ENCODE assay signal across 23 mouse cellular contexts in genomic region chr8:110521851-110522250, GRCm38 (mm10).
DNase-seq lines count a peak whose midpoint lies in the region; TF ChIP-seq lines count a peak whose summit lies in the region.
"Had no signal": no experiment of that assay in that cellular context is flagged by ENCODE, and none has a peak within 500 bp of the region (broad histone marks: within the 10 kb centered on the region; RNA-seq: fewer than 3 reads in every experiment).

No protein-coding gene starts in this region.

- peak overlapping the region; percentile 26 for H3K27ac ChIP-seq in ES-E14 (ENCODE audit: insufficient read depth, low read depth, low read length, poor library complexity, severe bottlenecking)
- H3K27ac ChIP-seq in hindbrain, embryonic 10.5 days = no peak overlapping the region
- H3K27ac ChIP-seq: embryonic facial prominence, embryonic 10.5 days; embryonic facial prominence, embryonic 12.5 days; forebrain, embryonic 13.5 days; forebrain, embryonic 15.5 days had no signal

- in situ Hi-C loops in ES-E14 (cut with MboI; ENCODE audit: low sequenced_read_pairs in 2 of 2, unreplicated experiment in 2 of 2) = no loop called here

- no peaks in the 10 kb centered on the region for H3K36me3 ChIP-seq in ES-E14 (ENCODE audit: control insufficient read depth, insufficient read depth, low read length, poor library complexity, severe bottlenecking)
- no peaks in the 10 kb centered on the region for H3K36me3 ChIP-seq in hindbrain, embryonic 10.5 days
- H3K36me3 ChIP-seq: embryonic facial prominence, embryonic 10.5 days; embryonic facial prominence, embryonic 12.5 days; forebrain, embryonic 15.5 days had no signal

- H3K4me3 ChIP-seq in ES-E14 (ENCODE audit: insufficient read depth in 1 of 2, low read depth in 1 of 2, low read length in 2 of 2, poor library complexity in 1 of 2, severe bottlenecking in 1 of 2) = peak overlapping the region; percentile 28 to 29; a peak in 2 of 4 replicates
- H3K4me3 ChIP-seq in hindbrain, embryonic 10.5 days = no peak overlapping the region
- H3K4me3 ChIP-seq: embryonic facial prominence, embryonic 10.5 days; embryonic facial prominence, embryonic 12.5 days; forebrain, embryonic 13.5 days; forebrain, embryonic 15.5 days had no signal

- H3K9ac ChIP-seq in ES-E14 (ENCODE audit: insufficient read depth, low read depth, low read length, poor library complexity, severe bottlenecking) = peak overlapping the region; percentile 64; the same call in 1 of the 2 replicates
- H3K9ac ChIP-seq: embryonic facial prominence, embryonic 12.5 days; forebrain, embryonic 13.5 days; forebrain, embryonic 15.5 days; forebrain, postnatal 0 days had no signal

- WGBS in hindbrain, embryonic 10.5 days = 94% methylated on average over 12 of the region's 12 CpGs

- no peaks in the 10 kb centered on the region for H3K27me3 ChIP-seq in hindbrain, embryonic 10.5 days (ENCODE audit: insufficient read depth, poor library complexity, severe bottlenecking)
- H3K27me3 ChIP-seq: CH12.LX; embryonic facial prominence, embryonic 12.5 days; forebrain, embryonic 13.5 days; forebrain, embryonic 15.5 days had no signal

- H3K9me3 ChIP-seq in ES-E14 (ENCODE audit: control insufficient read depth, insufficient read depth, low read depth, low read length) = no peaks in the 10 kb centered on the region
- no peaks in the 10 kb centered on the region for H3K9me3 ChIP-seq in hindbrain, embryonic 10.5 days
- H3K9me3 ChIP-seq: embryonic facial prominence, embryonic 10.5 days; embryonic facial prominence, embryonic 12.5 days; forebrain, embryonic 13.5 days; forebrain, embryonic 15.5 days had no signal

- peaks cover 12 to 13% of the 10 kb centered on the region in 2 experiments for H3K4me1 ChIP-seq in ES-E14 (ENCODE audit: control insufficient read depth in 2 of 2, insufficient read depth in 2 of 2, low read length in 2 of 2, poor library complexity in 1 of 2)
- 0 out of 2 replicates have a peak, but pooled peaks cover 6% of the 10 kb centered on the region for H3K4me1 ChIP-seq in hindbrain, embryonic 10.5 days (replicated peaks)
- H3K4me1 ChIP-seq: embryonic facial prominence, embryonic 12.5 days; forebrain, embryonic 13.5 days; forebrain, embryonic 15.5 days had no signal

- peak; percentile 85 for DNase-seq in heart, adult 11 months
- no peak for DNase-seq in heart, postnatal 4 days
- DNase-seq in testis, postnatal 10 days (ENCODE audit: low spot score) = peak; percentile 31
- DNase-seq in testis, postnatal 14 days (ENCODE audit: low spot score) = no peak
- no peak for DNase-seq in ES-E14 (ENCODE audit: low read depth, low spot score)
- peak; percentile 27 for DNase-seq in ZHBTc4 (ENCODE audit: low read depth, low spot score)
- DNase-seq in frontal cortex, postnatal 36 days (ENCODE audit: low spot score in 2 of 2) = no peak
- no peak for DNase-seq in hindbrain, embryonic 10.5 days (ENCODE audit: low spot score)
- DNase-seq: adrenal gland, adult 2 months; adrenal gland, postnatal 10 days; adrenal gland, postnatal 25 days; B cell, adult 2 months; cerebellum, adult 11 months; cerebellum, adult 18-20 months; cerebellum, adult 8-10 months; cerebellum, adult 9-11 months; cerebellum, postnatal 14 days; forebrain, postnatal 0 days had no signal

TF ChIP-seq in ES-E14, 5 proteins besides CTCF, POLR2A, EP300 and RAD21:
- no peak for TF ChIP-seq CHD2 (IDR thresholded peaks at IDR 0.05; ENCODE audit: low read depth, low read length)
- no peak for TF ChIP-seq MAFK (IDR thresholded peaks at IDR 0.05; ENCODE audit: insufficient read depth, low read depth, low read length)
- TF ChIP-seq ZC3H11A (IDR thresholded peaks at IDR 0.05; ENCODE audit: borderline replicate concordance, low read depth, low read length) = no peak
- no peak for TF ChIP-seq ZNF384 (IDR thresholded peaks at IDR 0.05; ENCODE audit: low read depth, low read length)
- TF ChIP-seq HCFC1 (IDR thresholded peaks at IDR 0.05; ENCODE audit: borderline replicate concordance, insufficient read depth, low read length) = no peak

Comparison
In these comparisons a context has a peak if more than half of its experiments do, and no peak if none do; other contexts are left out.
1. DNase-seq: peak in heart, adult 11 months (single experiment), testis, postnatal 10 days (single experiment) and ZHBTc4 (single experiment); none in heart, postnatal 4 days (single experiment), testis, postnatal 14 days (single experiment), ES-E14 (single experiment), frontal cortex, postnatal 36 days (0 of 2) and hindbrain, embryonic 10.5 days (single experiment).